Mouse (Mus musculus) thymus, adult 2 months (tissue): ENCODE data around the gene Iqcd.
A peak's percentile ranks its signal among the peaks of the same experiment; 100 is the strongest.

Source experiments
- CTCF ChIP-seq: fragments of 200-500 bp; IDR thresholded peaks from 2 replicates; pipeline ENCODE4 v1.5.1; 2012; ENCODE audit warnings: mild to moderate bottlenecking, control low read depth, low read length, moderate library complexity, borderline replicate concordance; ENCODE audit not compliant: control insufficient read depth, poor library complexity, insufficient read depth; ENCODE audit errors: extremely low read depth
- POLR2A ChIP-seq: fragments of 200-500 bp; IDR thresholded peaks from 2 replicates; pipeline ENCODE4 v1.6.1; 2012; ENCODE audit warnings: mild to moderate bottlenecking, low read length, control low read depth, moderate library complexity; ENCODE audit not compliant: control insufficient read depth, poor library complexity, insufficient read depth; ENCODE audit errors: extremely low read depth

GRCm38 (mm10) chr5:120621078-120621765 is 32.4 kb downstream of the Iqcd start:
- TF ChIP-seq POLR2A (peak; percentile 70), CTCF (no peak)
